Mouse (Mus musculus) telencephalon, adult 2 months (tissue): ENCODE results near the gene Rhag.

Source experiments
- DNase-seq: peaks from one replicate; pipeline ENCODE4 v3.0.0-alpha.2; 2011; ENCODE audit warnings: low read depth, low spot score

Gene Rhag

DNA sequence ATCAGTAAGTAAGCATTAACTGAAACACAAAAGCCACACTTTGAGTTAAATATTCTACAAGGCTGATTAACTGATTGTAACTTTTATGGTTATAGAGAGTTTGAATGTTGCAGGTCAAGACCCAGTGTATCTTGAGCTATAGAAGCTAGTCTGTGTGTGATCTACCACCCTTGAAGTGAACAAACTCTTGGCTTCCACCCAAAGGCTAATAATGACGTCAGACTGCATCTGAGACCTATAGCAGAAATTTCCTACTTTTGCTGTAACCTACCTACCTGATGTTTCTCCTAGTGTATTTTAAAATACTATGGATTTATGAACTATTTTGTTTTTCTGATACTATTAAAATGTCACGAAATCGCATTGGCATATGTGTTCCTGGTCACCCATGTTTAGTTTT, 63.8 kb downstream of the Rhag start:
- no peak for DNase-seq

- no peak for DNase-seq
These were observed 64.6 kb downstream of the Rhag start for GRCm38 (mm10) chr17:40875568-40875967.

DNA sequence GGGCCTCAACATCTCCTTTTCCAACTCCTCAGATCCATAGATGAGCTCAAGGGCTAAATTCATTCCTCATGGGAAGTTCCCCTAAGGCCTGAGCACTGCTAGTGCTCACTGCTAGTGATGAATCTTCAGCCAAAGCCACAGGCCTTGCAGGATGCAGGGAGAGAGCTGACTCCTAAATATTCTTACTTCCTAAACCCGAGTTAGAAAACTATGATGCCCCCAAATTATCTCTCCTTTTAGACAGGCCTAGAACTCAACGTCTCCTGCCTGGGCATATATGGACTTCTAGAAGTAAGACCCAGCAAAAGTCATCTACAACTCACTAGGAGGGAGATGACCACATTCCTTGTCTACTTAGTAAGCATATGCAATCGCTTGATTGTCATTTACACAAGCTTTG, 66.8 kb downstream of the Rhag start:
- DNase-seq = no peak

DNA sequence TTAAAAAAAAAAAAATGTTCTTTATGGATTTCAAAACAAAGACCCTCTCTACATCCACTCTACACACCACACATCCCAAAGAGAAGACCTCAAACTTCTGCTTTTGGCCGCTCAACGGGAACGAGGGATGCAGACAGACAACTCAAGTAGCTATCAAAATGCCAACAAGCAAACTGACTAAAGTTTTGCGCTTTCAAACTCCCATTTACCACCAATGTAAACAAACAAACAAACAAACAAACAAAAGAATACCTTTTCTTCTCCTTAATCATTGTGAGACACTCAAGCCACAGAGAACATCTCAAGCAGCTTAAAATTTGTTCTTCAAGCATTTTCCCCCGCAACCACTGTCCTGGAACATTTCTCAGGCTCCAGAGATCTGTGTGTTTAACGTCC, 68.6 kb downstream of the Rhag start:
- DNase-seq = no peak

DNA sequence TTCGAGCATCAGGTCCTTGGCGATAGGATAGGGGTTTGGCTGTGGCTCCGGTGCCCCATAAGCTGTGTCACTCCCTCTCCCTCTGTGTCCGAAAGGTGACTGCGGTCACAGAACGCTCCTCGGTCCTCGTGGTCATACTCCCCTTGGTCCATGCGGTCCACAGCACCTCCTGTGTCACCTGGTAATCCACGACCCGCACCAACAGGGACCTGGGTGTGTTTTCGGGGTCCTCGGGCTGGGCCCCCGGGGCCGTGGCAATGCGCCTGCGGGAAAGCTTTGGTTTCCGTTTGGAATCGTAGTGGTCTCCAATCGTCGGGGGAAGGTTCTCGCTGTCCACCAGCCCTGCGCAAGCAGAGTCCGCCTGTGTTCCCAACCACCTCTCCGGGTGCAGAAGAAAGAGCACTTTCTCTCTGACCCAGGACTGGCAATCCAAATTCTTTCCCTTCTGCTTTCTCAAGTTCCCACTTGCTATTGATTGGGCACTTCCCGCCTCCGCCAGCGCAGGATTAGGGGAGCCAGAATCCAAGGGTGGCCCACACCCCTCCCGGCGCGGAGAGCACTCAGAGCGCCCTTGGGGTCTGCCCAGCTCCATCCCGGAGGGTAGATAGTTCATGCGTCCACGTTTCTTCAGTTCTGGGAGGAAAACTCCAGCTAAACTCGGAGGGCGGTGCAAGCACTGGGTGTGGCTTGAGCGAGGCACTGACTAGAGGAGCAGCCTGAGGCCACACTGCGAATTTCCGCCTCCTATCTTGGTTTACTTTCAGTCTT, 69.2 kb downstream of the Rhag start, which contains the start of gene 9130008F23Rik:
TSS of gene 9130008F23Rik (minus strand) at position 636 of the 768 bp plus-strand sequence.
- DNase-seq = no peak

GRCm38 (mm10) chr17:40882172-40882571, 71.2 kb downstream of the Rhag start:
- no peak for DNase-seq

- DNase-seq = no peak
These were observed 74.2 kb downstream of the Rhag start for GRCm38 (mm10) chr17:40885155-40885554.

- no peak for DNase-seq
These were observed 77.1 kb downstream of the Rhag start for GRCm38 (mm10) chr17:40887849-40888536.
